Mouse (Mus musculus): ENCODE results near the gene Tfap2a. TPM values are rescaled to one million over a fixed set of nuclear protein-coding genes. Genes with fewer than 3 reads are reported as not detected.

Tfap2a gene
- polyA plus RNA-seq (2012; rRNA removed), result 0.07 TPM in 1 of 2 replicates, not detected in the other

GRCm38 (mm10) chr13:40738196-40738880 lies at the start of gene Tfap2a:
Tfap2a (minus strand) TSS chr13:40738376.

Other genes starting within 250 kb of the Tfap2a start
- gene Gcnt2, start 121.4 kb upstream of the Tfap2a start, polyA plus RNA-seq (2012; rRNA removed), result 3.5 and 4.0 TPM in 2 replicates

All from colon, adult 2 months (tissue).